Mouse (Mus musculus): Measurements from ENCODE around the gene Glyctk. TPM values are rescaled to one million over a fixed set of nuclear protein-coding genes. Genes with fewer than 3 reads are reported as not detected.

Gene Glyctk
- polyA plus RNA-seq, 1 experiment, result 1.1 TPM

DNA sequence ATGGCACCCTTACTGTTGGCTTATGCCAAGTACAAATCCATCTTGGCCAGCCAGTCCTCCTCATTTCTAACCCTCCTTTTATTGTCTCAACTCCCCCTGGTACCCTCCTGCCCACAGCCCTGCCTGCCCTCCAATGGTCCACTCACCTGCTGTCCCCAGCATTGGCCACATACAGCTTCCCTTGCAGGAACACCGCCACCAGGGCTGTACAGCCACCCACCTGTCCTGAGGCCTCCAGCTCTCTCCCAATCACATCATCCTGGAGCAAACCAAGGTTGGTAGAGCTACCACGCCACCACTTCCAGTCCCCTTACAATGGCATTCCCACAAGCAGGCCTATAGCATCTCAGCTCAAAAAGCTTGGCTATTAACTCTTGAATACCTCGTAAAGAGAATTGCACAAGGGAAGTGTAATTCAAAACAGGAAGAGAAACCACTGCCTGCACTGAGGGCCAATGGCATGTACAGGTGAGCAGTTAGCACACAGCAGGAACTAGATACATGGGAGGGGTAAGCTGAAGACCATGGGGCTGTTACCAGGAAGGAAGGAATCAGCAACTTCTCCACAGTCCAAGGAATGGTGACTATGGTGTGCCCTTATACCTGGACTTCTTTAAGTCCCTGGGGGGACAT lies 39.3 kb upstream of the Glyctk start:
- Histone ChIP-seq H3K36me3 (replicated peaks; ENCODE audit: low read length) (peaks cover 46% of the 10 kb centered on the region), H3K4me3 (replicated peaks) (no peak overlapping the region), H3K27me3 (replicated peaks) (no peaks in the 10 kb centered on the region), H3K9me3 (no peaks in the 10 kb centered on the region), H3K4me1 (peaks cover 49% of the 10 kb centered on the region)
- TF ChIP-seq GATA1 (IDR thresholded peaks at IDR 0.05; ENCODE audit: borderline replicate concordance, low read length), result no peak
- TF ChIP-seq FLI1 (IDR thresholded peaks at IDR 0.05; ENCODE audit: low read length), result no peak

DNA sequence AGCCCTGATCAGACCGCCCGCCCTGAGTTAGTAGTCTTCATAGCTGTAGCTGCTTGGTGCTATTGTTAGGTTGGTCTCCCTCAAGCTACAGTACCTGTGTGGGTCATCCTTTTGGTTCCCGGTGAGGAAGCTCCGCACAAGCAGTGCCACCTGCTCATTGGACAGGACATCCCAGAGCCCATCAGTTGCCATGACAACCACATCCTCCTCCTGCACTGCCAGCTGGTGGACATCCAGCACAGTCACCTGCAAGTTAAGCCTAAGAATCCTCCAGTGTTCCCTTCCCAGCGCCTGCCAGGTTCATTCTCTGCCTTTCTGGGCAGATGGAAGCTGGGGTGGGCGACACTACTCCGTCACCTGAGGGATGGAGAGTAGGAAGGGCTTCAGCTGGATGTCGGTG lies 37.8 kb upstream of the Glyctk start:
- Histone ChIP-seq H3K36me3 (replicated peaks; ENCODE audit: low read length) (peaks cover 61% of the 10 kb centered on the region), H3K9me3 (no peaks in the 10 kb centered on the region)

DNA sequence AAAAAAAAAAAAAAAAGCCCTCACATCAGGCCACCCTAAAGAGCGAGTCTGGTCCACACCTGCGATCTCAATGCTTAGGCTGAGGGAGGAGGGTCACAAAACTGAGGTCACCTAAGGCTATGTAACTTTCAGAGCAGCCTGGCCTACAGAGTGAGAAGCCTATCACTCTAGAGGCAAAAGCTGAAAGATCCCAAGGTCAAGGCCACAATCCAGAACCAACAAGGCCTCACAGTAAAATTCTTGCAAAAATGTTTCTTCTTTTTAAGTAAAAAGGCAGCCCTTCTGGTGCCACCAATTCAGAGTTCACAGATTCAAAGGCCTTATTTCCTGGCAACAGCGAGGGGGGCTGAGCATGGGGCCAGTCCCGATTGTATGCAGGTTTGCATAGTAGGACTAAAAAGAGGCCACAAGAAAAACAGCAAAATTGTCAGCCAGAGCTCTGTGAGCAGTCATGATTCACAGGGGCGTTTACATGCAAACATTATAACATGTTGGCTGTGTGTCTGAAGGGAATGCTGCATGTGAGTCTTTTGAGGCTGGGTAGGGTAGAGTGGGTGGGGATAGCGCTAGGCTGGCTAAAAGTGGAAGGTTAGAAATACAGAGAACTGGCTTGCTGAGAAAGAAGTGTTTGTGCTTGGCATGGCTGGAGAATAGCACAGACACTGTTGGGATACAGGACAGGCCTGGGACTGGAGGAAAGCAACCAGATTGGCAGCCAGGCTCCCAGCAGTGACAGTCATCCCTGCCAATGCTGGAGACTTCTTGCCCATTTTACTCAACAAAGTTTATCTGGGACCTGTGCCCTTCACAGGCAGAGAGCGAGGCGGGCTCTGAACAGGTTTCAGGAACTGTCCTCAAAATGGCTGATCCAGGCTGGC lies 36.2 kb upstream of the Glyctk start:
- TF ChIP-seq GATA1 (IDR thresholded peaks at IDR 0.05; ENCODE audit: borderline replicate concordance, low read length) (no peak), FLI1 (IDR thresholded peaks at IDR 0.05; ENCODE audit: low read length) (no peak)
- Histone ChIP-seq H3K36me3 (replicated peaks; ENCODE audit: low read length) (peaks cover 76% of the 10 kb centered on the region), H3K27me3 (replicated peaks) (no peaks in the 10 kb centered on the region)

More for the DNA sequence above, 37.8 kb upstream of the Glyctk start:
- Histone ChIP-seq H3K4me1 (peaks cover 42% of the 10 kb centered on the region), H3K4me3 (replicated peaks) (no peak overlapping the region), H3K27me3 (replicated peaks) (no peaks in the 10 kb centered on the region)
- TF ChIP-seq FLI1 (IDR thresholded peaks at IDR 0.05; ENCODE audit: low read length), result no peak
- TF ChIP-seq GATA1 (IDR thresholded peaks at IDR 0.05; ENCODE audit: borderline replicate concordance, low read length), result no peak

DNA sequence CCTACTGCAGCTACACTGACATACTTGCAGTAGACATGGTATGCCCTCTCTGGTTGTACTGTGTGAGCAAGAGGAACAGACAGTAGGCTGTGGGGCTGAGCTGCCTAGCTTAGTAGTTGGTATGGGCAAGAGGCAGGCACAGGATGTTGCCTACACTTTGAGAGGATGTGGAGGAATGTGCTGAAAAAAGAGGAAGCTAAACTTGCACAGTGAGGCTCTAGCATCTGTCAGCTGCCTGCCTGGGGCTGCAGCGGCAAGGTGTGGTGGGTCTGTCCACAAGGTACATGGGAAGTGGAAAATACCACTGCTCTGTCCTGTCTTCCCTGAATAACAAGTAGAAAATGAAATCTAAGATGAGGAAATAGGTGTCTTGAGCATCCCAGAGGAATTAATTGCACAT lies 35.1 kb upstream of the Glyctk start:
- peaks cover 88% of the 10 kb centered on the region for H3K36me3 ChIP-seq (replicated peaks; ENCODE audit: low read length)
- no peaks in the 10 kb centered on the region for H3K9me3 ChIP-seq
- TF ChIP-seq GATA1 (IDR thresholded peaks at IDR 0.05; ENCODE audit: borderline replicate concordance, low read length) (no peak), FLI1 (IDR thresholded peaks at IDR 0.05; ENCODE audit: low read length) (no peak)
- H3K27me3 ChIP-seq (replicated peaks), result no peaks in the 10 kb centered on the region
- H3K4me3 ChIP-seq (replicated peaks), result peak overlapping the region; percentile 26
- peaks cover 17% of the 10 kb centered on the region for H3K4me1 ChIP-seq

More for the DNA sequence above, 36.2 kb upstream of the Glyctk start:
- H3K4me3 ChIP-seq (replicated peaks), result no peak overlapping the region
- peaks cover 27% of the 10 kb centered on the region for H3K4me1 ChIP-seq
- no peaks in the 10 kb centered on the region for H3K9me3 ChIP-seq

DNA sequence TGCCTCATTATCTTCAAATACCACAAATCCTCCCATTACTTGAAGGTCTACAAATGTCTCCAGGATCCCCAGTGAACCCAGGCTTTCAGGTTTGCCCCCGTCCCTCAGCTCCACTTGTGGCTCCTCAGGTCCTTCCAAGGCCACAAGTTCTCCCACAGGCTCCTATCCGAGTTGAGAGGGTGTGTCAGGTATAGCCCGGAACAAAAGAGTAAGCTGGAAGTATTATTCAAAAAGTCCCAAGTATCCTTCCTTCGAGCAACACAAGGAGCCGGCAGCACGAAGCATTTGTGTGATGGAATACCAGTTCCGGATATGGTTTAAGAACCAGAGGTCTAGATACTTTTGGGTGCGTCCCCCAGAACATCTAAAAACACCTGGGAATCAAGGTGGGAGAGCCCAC lies 34.1 kb upstream of the Glyctk start:
- H3K9me3 ChIP-seq, result no peaks in the 10 kb centered on the region
- H3K4me1 ChIP-seq, result peaks cover 14% of the 10 kb centered on the region
- H3K27me3 ChIP-seq (replicated peaks), result no peaks in the 10 kb centered on the region
- no peak overlapping the region for H3K4me3 ChIP-seq (replicated peaks)
- no peak for TF ChIP-seq FLI1 (IDR thresholded peaks at IDR 0.05; ENCODE audit: low read length)
- no peak for TF ChIP-seq GATA1 (IDR thresholded peaks at IDR 0.05; ENCODE audit: borderline replicate concordance, low read length)
- peaks cover 93% of the 10 kb centered on the region for H3K36me3 ChIP-seq (replicated peaks; ENCODE audit: low read length)

DNA sequence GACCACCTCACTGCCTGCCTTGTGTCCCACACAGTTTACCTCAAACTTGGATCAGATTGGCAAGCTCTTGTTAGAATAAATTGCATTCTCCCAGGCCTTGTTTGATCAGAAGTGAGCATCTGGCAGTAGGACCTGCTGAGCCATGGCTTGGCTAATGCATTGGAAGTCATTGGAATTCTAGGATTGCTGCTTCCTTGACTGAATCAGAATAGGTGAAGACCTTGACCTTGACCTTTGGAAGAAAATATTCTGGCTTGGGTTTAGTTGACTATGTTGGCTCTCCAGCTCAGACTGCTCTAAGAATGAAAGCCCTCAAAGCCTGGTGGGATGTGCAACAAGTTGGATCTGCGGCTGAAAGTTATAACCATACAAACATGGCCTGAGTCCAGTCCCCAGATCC lies 33.4 kb upstream of the Glyctk start:
- no peak for TF ChIP-seq FLI1 (IDR thresholded peaks at IDR 0.05; ENCODE audit: low read length)
- TF ChIP-seq GATA1 (IDR thresholded peaks at IDR 0.05; ENCODE audit: borderline replicate concordance, low read length), result no peak
- no peak overlapping the region for H3K4me3 ChIP-seq (replicated peaks)
- H3K9me3 ChIP-seq, result no peaks in the 10 kb centered on the region
- H3K4me1 ChIP-seq, result peaks cover 14% of the 10 kb centered on the region
- no peaks in the 10 kb centered on the region for H3K27me3 ChIP-seq (replicated peaks)
- H3K36me3 ChIP-seq (replicated peaks; ENCODE audit: low read length), result peaks cover 93% of the 10 kb centered on the region

DNA sequence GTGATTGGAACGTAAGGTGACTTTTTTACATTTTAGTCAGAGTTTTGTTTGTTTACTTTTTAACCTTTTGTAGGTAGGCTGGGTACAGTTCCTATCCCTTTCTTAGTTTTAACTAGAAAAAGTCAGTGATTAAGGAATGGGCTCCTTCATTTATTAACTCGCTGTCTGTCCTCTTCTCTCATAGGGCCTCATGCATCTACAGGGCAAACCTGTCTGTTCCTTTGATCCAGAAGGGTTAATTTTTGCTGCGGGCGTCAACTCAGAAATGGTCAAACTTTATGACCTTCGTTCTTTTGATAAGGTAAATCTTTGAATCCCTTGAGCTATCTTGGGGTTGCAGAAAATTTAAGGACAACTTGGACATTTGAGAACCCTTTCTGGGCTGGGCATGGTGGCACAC lies 26.1 kb upstream of the Glyctk start:
- peaks cover 99% of the 10 kb centered on the region for H3K36me3 ChIP-seq (replicated peaks; ENCODE audit: low read length)
- H3K4me3 ChIP-seq (replicated peaks), result no peak overlapping the region
- H3K27me3 ChIP-seq (replicated peaks), result no peaks in the 10 kb centered on the region
- no peaks in the 10 kb centered on the region for H3K9me3 ChIP-seq
- no peaks in the 10 kb centered on the region; the same call in 1 of the 2 replicates for H3K4me1 ChIP-seq
- TF ChIP-seq GATA1 (IDR thresholded peaks at IDR 0.05; ENCODE audit: borderline replicate concordance, low read length) (no peak), FLI1 (IDR thresholded peaks at IDR 0.05; ENCODE audit: low read length) (no peak)

DNA sequence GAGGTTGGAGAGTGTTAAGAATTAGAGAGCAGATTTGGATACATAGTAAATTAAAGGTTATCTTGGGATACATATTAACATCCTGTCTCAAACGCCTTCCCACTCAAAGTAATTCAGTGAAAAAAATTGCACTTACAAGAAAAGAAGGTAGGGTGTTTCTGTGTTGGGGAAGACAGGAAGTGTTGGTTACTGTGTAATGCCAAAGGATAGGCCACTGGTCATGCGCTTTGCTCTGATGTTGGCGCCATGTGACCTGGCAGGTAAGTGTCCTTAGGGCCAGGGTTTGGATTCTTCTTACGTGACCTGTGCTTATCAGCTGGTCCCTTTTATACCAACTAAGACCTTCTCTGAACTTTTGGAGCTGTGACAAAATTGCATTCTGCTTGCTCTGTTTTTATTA lies 24.2 kb upstream of the Glyctk start:
- Histone ChIP-seq H3K4me3 (replicated peaks) (no peak overlapping the region), H3K36me3 (replicated peaks; ENCODE audit: low read length) (peaks cover 99% of the 10 kb centered on the region), H3K4me1 (peaks cover 3% of the 10 kb centered on the region; the same call in 1 of the 2 replicates), H3K9me3 (no peaks in the 10 kb centered on the region), H3K27me3 (replicated peaks) (no peaks in the 10 kb centered on the region)
- TF ChIP-seq GATA1 (IDR thresholded peaks at IDR 0.05; ENCODE audit: borderline replicate concordance, low read length), result no peak
- TF ChIP-seq FLI1 (IDR thresholded peaks at IDR 0.05; ENCODE audit: low read length), result no peak

DNA sequence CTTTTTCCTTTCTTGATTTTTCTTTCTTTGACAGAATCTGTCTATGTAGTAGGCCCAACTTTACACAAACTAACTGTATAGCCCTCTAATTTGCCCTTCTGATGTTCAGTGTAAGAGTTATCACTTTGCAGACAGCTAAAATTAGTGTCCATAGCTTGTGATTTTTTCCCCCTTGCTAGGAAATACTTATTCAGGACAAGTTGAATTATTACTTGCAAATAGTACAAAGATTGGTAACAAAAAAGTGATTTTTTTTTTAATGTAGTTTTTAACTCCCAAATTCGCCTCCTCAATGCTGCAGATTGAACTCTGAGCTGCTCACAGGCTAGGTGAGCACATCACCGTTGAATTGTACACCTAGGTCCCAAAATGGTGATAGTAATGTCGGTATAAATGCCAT lies 22.0 kb upstream of the Glyctk start:
- H3K4me1 ChIP-seq, result peaks cover 20% of the 10 kb centered on the region
- no peaks in the 10 kb centered on the region for H3K9me3 ChIP-seq
- peaks cover 93% of the 10 kb centered on the region for H3K36me3 ChIP-seq (replicated peaks; ENCODE audit: low read length)
- TF ChIP-seq FLI1 (IDR thresholded peaks at IDR 0.05; ENCODE audit: low read length), result no peak
- no peak for TF ChIP-seq GATA1 (IDR thresholded peaks at IDR 0.05; ENCODE audit: borderline replicate concordance, low read length)
- H3K4me3 ChIP-seq (replicated peaks), result no peak overlapping the region
- H3K27me3 ChIP-seq (replicated peaks), result no peaks in the 10 kb centered on the region

DNA sequence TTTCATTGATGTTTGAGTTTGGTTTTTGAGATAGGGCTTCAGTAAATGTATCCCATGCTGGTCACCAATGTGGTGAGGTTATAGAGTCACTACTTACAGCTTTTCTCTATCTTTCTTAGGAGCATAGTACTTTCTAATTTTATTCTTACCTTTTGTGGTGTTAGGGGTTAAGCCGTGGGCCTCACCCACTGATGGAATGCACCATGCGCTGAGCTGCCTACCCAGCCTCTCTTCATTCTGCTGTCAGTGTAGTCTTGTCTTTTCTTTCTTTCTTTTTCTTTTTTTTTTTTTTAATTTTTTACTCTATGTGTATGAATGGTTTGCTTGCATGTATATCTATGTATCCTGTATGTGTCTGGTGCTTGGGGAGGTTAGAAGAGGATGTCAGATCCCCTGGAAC lies 21.5 kb upstream of the Glyctk start:
- TF ChIP-seq GATA1 (IDR thresholded peaks at IDR 0.05; ENCODE audit: borderline replicate concordance, low read length), result no peak
- TF ChIP-seq FLI1 (IDR thresholded peaks at IDR 0.05; ENCODE audit: low read length), result no peak

More for the DNA sequence above, 21.5 kb upstream of the Glyctk start:
- Histone ChIP-seq H3K36me3 (replicated peaks; ENCODE audit: low read length) (peaks cover 88% of the 10 kb centered on the region), H3K9me3 (no peaks in the 10 kb centered on the region), H3K4me1 (peaks cover 25% of the 10 kb centered on the region), H3K4me3 (replicated peaks) (no peak overlapping the region), H3K27me3 (replicated peaks) (no peaks in the 10 kb centered on the region)
